Mouse (Mus musculus) ES-E14 (cell line): Measurements from ENCODE around the gene Rbfox3. TPM values are rescaled to one million over a fixed set of nuclear protein-coding genes. Genes with fewer than 3 reads are reported as not detected.

Source experiments
- DNase-seq: peaks from one replicate; pipeline ENCODE4 v3.0.0-alpha.2; 2013; ENCODE audit warnings: low read depth, low spot score
- H3K27ac ChIP-seq: 2 replicates; pipeline ENCODE4 v1.5.1; 2012; ENCODE audit warnings: low read depth, mild to moderate bottlenecking, low read length, moderate library complexity, mixed read lengths; ENCODE audit not compliant: poor library complexity, insufficient read depth, severe bottlenecking
- H3K36me3 ChIP-seq: 2 replicates; pipeline ENCODE4 v1.6.1; 2012; ENCODE audit warnings: mild to moderate bottlenecking, low read length, moderate library complexity, mixed read lengths; ENCODE audit not compliant: control insufficient read depth, poor library complexity, insufficient read depth, severe bottlenecking
- H3K4me1 ChIP-seq, 2 experiments: fragments of 150-350 bp in 1 of 2; sonication (generic) in 1 of 2; 2 replicates each; pipeline ENCODE4 v1.6.1; 2012; ENCODE audit warnings: low read length in 2 of 2, mild to moderate bottlenecking in 1 of 2, mixed read lengths in 1 of 2; ENCODE audit not compliant: control insufficient read depth in 2 of 2, insufficient read depth in 2 of 2, poor library complexity in 1 of 2
- H3K4me3 ChIP-seq, 2 experiments: fragments of 150-350 bp in 1 of 2; sonication (generic) in 1 of 2; 2 replicates each; pipeline ENCODE4 v1.5.1; 2012; ENCODE audit warnings: low read length in 2 of 2, low read depth in 1 of 2, mild to moderate bottlenecking in 1 of 2, mixed read lengths in 1 of 2; ENCODE audit not compliant: insufficient read depth in 1 of 2, poor library complexity in 1 of 2, severe bottlenecking in 1 of 2
- H3K9ac ChIP-seq: 2 replicates; pipeline ENCODE4 v1.6.1; 2012; ENCODE audit warnings: low read depth, mild to moderate bottlenecking, low read length, mixed read lengths; ENCODE audit not compliant: poor library complexity, insufficient read depth, severe bottlenecking
- H3K9me3 ChIP-seq: fragments of 150-350 bp; sonication (generic); 2 replicates; pipeline ENCODE4 v1.6.1; 2012; ENCODE audit warnings: low read depth, mild to moderate bottlenecking, low read length; ENCODE audit not compliant: control insufficient read depth, insufficient read depth
- CHD2 ChIP-seq: IDR thresholded peaks from 2 replicates; pipeline ENCODE4 v1.6.1; 2014; ENCODE audit warnings: mild to moderate bottlenecking, low read depth, low read length, inconsistent platforms
- HCFC1 ChIP-seq: IDR thresholded peaks from 2 replicates; pipeline ENCODE4 v1.6.1; 2012; ENCODE audit warnings: low read length, inconsistent platforms, borderline replicate concordance; ENCODE audit not compliant: insufficient read depth
- MAFK ChIP-seq: IDR thresholded peaks from 2 replicates; pipeline ENCODE4 v1.6.1; 2014; ENCODE audit warnings: mild to moderate bottlenecking, low read depth, low read length, inconsistent platforms; ENCODE audit not compliant: insufficient read depth
- ZC3H11A ChIP-seq: IDR thresholded peaks from 2 replicates; pipeline ENCODE4 v1.6.1; 2012; ENCODE audit warnings: low read depth, mild to moderate bottlenecking, inconsistent platforms, low read length, borderline replicate concordance
- ZNF384 ChIP-seq: IDR thresholded peaks from 2 replicates; pipeline ENCODE4 v1.6.1; 2012; ENCODE audit warnings: low read depth, low read length, inconsistent platforms
- in situ Hi-C, 2 experiments: fragments of 600-800 bp; cut with MboI; formaldehyde crosslinking; loops; one replicate each; pipeline ENCODE4 v1.15.1; 2025; ENCODE audit warnings: low sequenced_read_pairs in 2 of 2, inconsistent platforms in 1 of 2; ENCODE audit not compliant: unreplicated experiment in 2 of 2
- total RNA-seq: library from RNA; depleted of rRNA; stranded (reverse); fragments of 300-350 nt; gene quantifications from 2 replicates; pipeline ENCODE4 v1.2.3, GENCODE M21; 2012

Rbfox3 gene
- total RNA-seq, 1 experiment = 0.45 TPM

DNA sequence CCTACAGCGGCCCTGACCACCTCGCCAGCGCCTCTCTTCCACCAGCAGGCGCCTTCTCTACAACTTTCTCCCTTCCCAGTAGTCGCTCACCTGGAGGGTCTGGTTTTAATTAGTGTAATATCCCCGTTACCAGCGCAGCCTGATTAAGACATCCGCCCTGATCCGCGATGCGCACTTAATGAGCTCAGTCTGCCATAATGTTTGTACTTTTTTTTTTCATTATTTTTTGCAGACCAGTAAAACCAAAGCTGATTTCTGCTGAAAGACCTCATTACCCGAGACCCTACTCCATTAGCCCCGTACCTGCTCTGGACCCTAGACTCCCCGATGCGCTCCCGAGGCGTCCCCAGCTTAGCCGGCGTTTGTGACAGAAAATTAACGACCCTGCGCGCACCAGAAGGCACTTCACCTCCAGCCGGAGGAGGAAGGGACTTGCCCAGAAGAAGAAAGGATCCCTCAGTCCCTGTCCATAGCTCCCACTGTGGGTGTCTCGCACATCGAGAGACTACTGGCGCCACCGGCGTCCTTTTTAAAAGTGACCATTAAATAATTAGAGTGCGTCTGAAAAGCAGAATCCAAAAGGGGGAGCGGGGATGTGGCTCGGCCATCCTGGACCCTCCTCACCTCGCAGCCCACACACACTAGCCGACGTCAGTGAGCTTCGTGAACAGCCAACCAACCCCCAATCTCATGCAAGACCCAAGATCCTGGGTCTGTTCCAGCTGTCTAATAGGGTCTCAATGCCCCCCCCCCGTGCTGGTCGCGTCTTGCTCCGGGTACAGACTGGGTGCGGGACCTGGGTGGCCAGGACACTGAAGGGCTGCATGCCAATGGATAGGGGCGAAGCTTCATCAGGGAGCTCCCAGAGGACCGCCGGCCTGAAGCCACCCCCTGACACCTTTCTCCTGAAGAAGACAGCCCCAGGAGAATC, 3.7 kb downstream of the Rbfox3 start:
- Histone ChIP-seq H3K27ac (no peak overlapping the region), H3K4me1 (peaks cover 0 to 5% of the 10 kb centered on the region in 2 experiments; a peak in 1 of 4 replicates)
- in situ Hi-C loops = no loop called here

DNA sequence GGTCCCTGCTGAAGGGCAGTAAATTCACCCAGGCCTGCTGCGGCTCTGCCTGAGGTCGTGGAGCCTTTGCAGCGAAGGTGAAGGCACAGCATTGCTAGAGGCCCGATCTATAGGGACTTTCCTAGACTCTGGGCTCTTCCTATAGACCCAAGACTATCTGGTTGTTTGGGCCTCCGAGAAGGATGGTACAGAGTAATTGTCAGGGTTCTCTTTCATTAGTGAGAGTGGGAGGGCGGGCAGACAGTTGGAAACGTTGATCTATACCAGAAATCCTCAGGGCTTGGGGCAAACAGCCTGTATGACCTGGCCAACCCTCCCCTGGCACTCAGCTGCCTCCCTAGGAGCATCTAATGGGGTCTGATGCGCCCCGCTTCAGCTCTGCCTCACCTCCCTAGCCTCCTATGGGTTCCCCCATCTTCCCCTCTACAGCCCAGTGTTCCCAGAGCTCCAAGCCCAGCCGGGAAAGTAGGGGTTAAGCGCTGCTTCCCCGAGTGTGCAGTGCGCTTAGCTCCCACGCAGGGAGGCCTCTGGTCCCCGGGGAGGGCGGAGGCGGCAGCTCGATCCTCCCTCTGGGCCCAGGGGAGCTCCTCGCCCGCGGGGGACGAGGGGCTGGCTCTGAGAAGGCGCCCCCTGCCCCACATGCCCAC, 4.5 kb downstream of the Rbfox3 start:
- TF ChIP-seq HCFC1 (no peak), MAFK (no peak), ZNF384 (no peak), CHD2 (no peak), ZC3H11A (no peak)
- in situ Hi-C loops = no loop called here
- peaks cover 0 to 5% of the 10 kb centered on the region in 2 experiments; a peak in 1 of 4 replicates for H3K4me1 ChIP-seq
- no peak overlapping the region; a peak in 1 of 4 replicates for H3K4me3 ChIP-seq
- H3K27ac ChIP-seq = no peak overlapping the region
- H3K36me3 ChIP-seq = no peaks in the 10 kb centered on the region
- no peak overlapping the region for H3K9ac ChIP-seq
- no peaks in the 10 kb centered on the region for H3K9me3 ChIP-seq
- DNase-seq = no peak

More for the DNA sequence above, 3.7 kb downstream of the Rbfox3 start:
- Histone ChIP-seq H3K9ac (no peak overlapping the region), H3K9me3 (no peaks in the 10 kb centered on the region), H3K36me3 (no peaks in the 10 kb centered on the region), H3K4me3 (peak overlapping the region; percentile 53 to 60; a peak in 1 of 4 replicates)
- DNase-seq = no peak
- no peak for TF ChIP-seq ZNF384
- no peak for TF ChIP-seq MAFK
- TF ChIP-seq ZC3H11A = no peak
- no peak for TF ChIP-seq HCFC1
- no peak for TF ChIP-seq CHD2

DNA sequence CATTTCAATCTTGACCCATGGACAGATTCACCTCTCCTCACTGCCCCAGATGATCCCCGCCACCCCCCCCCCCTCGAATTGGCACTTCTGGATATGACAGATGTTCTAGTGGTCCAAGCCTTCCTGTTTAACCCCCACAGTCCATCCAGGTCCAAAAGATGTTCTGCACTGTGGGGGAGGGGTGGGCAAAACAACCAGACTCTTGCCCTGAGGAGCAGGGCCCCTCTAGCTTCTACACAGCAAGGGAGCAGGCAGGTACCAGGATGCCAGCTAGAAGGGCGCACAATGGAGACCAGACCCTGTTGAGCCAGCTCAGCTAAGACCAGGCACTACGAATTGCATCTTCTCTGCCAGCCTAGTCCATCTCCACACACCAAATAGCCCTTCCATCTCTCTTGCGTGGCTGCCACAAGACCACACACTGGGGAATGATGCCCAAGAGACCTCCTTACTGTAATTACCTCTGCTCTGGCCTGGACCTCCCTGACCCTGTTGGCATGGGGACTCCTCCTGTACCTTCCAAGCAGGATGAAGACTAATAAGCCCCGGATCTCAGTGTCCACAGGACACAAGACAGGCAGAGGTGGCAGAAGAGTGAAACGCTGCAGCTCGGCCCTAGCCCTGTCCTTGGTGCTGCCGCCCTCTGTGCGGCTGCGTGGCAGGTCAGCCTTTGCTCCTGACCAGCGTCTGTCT, 5.1 kb downstream of the Rbfox3 start:
- H3K4me3 ChIP-seq = no peak overlapping the region
- no peaks in the 10 kb centered on the region for H3K36me3 ChIP-seq
- no peak for DNase-seq
- H3K9ac ChIP-seq = no peak overlapping the region
- H3K27ac ChIP-seq = no peak overlapping the region
- TF ChIP-seq MAFK (no peak), HCFC1 (no peak), CHD2 (no peak), ZNF384 (no peak), ZC3H11A (no peak)
- H3K4me1 ChIP-seq = peaks cover 0 to 5% of the 10 kb centered on the region in 2 experiments; a peak in 1 of 4 replicates
- H3K9me3 ChIP-seq = no peaks in the 10 kb centered on the region
- in situ Hi-C loops = no loop called here

GRCm38 (mm10) chr11:118905656-118906055, 5.7 kb downstream of the Rbfox3 start:
- DNase-seq = no peak
- in situ Hi-C loops = no loop called here
- no peak overlapping the region for H3K27ac ChIP-seq
- no peak overlapping the region for H3K4me3 ChIP-seq
- TF ChIP-seq ZNF384 (no peak), HCFC1 (no peak), CHD2 (no peak)
- H3K9ac ChIP-seq = no peak overlapping the region
- no peaks in the 10 kb centered on the region for H3K9me3 ChIP-seq
- H3K36me3 ChIP-seq = no peaks in the 10 kb centered on the region
- peaks cover 0 to 5% of the 10 kb centered on the region in 2 experiments; a peak in 1 of 4 replicates for H3K4me1 ChIP-seq
